Mouse (Mus musculus) MEL (cell line): ENCODE measurements around the gene Ccdc170. TPM values are rescaled to one million over a fixed set of nuclear protein-coding genes. Genes with fewer than 3 reads are reported as not detected.

ENCODE experiments used
- DNase-seq: peaks from one replicate; pipeline ENCODE4 v3.0.0; 2011; ENCODE audit warnings: low read depth, low spot score
- H3K27ac ChIP-seq: 2 replicates; pipeline ENCODE4 v1.5.1; 2012; ENCODE audit warnings: low read depth, mild to moderate bottlenecking, control low read depth, low read length, moderate library complexity; ENCODE audit not compliant: control insufficient read depth
- H3K27me3 ChIP-seq, 2 experiments: fragments of 150-350 bp in 1 of 2; sonication (generic) in 1 of 2; 2 replicates each; pipeline ENCODE4 v1.6.1; 2012; ENCODE audit warnings: low read length in 2 of 2, mild to moderate bottlenecking in 2 of 2, improper control_type of control experiment in 1 of 2, moderate library complexity in 1 of 2; ENCODE audit not compliant: insufficient read depth in 2 of 2, control insufficient read depth in 1 of 2
- H3K36me3 ChIP-seq, 2 experiments: 2 replicates each; pipeline ENCODE4 v1.6.1; 2012 to 2014; ENCODE audit warnings: low read length in 2 of 2, improper control_type of control experiment in 1 of 2, inconsistent platforms in 1 of 2, mild to moderate bottlenecking in 1 of 2; ENCODE audit not compliant: insufficient read depth in 2 of 2, control insufficient read depth in 1 of 2
- H3K4me1 ChIP-seq, 2 experiments: fragments of 150-350 bp in 1 of 2; sonication (generic) in 1 of 2; 2 replicates each; pipeline ENCODE4 v1.6.1; 2012; ENCODE audit warnings: low read length in 2 of 2, improper control_type of control experiment in 1 of 2, mild to moderate bottlenecking in 1 of 2; ENCODE audit not compliant: insufficient read depth in 2 of 2, control insufficient read depth in 1 of 2
- H3K4me3 ChIP-seq, 2 experiments: fragments of 150-350 bp in 1 of 2; sonication (generic) in 1 of 2; 2 replicates each; pipeline ENCODE4 v1.5.1; 2012; ENCODE audit warnings: low read depth in 2 of 2, low read length in 2 of 2, mild to moderate bottlenecking in 2 of 2, moderate library complexity in 2 of 2, control low read depth in 1 of 2, improper control_type of control experiment in 1 of 2; ENCODE audit not compliant: control insufficient read depth in 1 of 2, insufficient read depth in 1 of 2
- H3K79me2 ChIP-seq: 2 replicates; pipeline ENCODE4 v1.6.1; 2012; ENCODE audit warnings: mild to moderate bottlenecking, low read length, moderate library complexity; ENCODE audit not compliant: control insufficient read depth, poor library complexity, insufficient read depth
- H3K9ac ChIP-seq: 2 replicates; pipeline ENCODE4 v1.6.1; 2012; ENCODE audit warnings: low read depth, mild to moderate bottlenecking, control low read depth, low read length, moderate library complexity; ENCODE audit not compliant: control insufficient read depth, poor library complexity, severe bottlenecking
- H3K9me3 ChIP-seq: fragments of 150-350 bp; sonication (generic); replicated peaks from 2 replicates; pipeline ENCODE4 v1.6.1; 2012; ENCODE audit warnings: mild to moderate bottlenecking, low read length, improper control_type of control experiment, moderate library complexity; ENCODE audit not compliant: insufficient read depth
- CHD1 ChIP-seq: IDR thresholded peaks from 2 replicates; pipeline ENCODE4 v1.6.1; 2012; ENCODE audit warnings: low read depth, mild to moderate bottlenecking, inconsistent platforms, low read length, improper control_type of control experiment
- E2F4 ChIP-seq: IDR thresholded peaks from 2 replicates; pipeline ENCODE4 v1.6.1; 2011; ENCODE audit warnings: low read depth, low read length, improper control_type of control experiment, borderline replicate concordance
- EP300 ChIP-seq, 2 experiments: IDR thresholded peaks; 2 replicates each; pipeline ENCODE4 v1.6.1; 2011; ENCODE audit warnings: improper control_type of control experiment in 2 of 2, low read length in 2 of 2, low read depth in 1 of 2, mild to moderate bottlenecking in 1 of 2
- GABPA ChIP-seq: IDR thresholded peaks from 2 replicates; pipeline ENCODE4 v1.6.1; 2012; ENCODE audit warnings: low read depth, mild to moderate bottlenecking, inconsistent platforms, low read length, improper control_type of control experiment, moderate library complexity
- MAZ ChIP-seq: IDR thresholded peaks from 2 replicates; pipeline ENCODE4 v1.6.1; 2012; ENCODE audit warnings: low read depth, mild to moderate bottlenecking, inconsistent platforms, low read length, improper control_type of control experiment
- MEF2A ChIP-seq: IDR thresholded peaks from 2 replicates; pipeline ENCODE4 v1.6.1; 2014; ENCODE audit warnings: low read depth, mild to moderate bottlenecking, inconsistent platforms, low read length, improper control_type of control experiment; ENCODE audit not compliant: poor library complexity, insufficient replicate concordance, severe bottlenecking; ENCODE audit errors: extremely low read depth
- NELFE ChIP-seq: IDR thresholded peaks from 2 replicates; pipeline ENCODE4 v1.6.1; 2011; ENCODE audit warnings: low read depth, low read length, improper control_type of control experiment
- POLR2A ChIP-seq, 2 experiments: IDR thresholded peaks; 2 replicates each; pipeline ENCODE4 v1.6.1; 2011 to 2012; ENCODE audit warnings: low read length in 2 of 2, mild to moderate bottlenecking in 2 of 2, control low read depth in 1 of 2, improper control_type of control experiment in 1 of 2, low read depth in 1 of 2, moderate library complexity in 1 of 2; ENCODE audit not compliant: control insufficient read depth in 1 of 2, insufficient read depth in 1 of 2, poor library complexity in 1 of 2
- RAD21 ChIP-seq: IDR thresholded peaks from 2 replicates; pipeline ENCODE4 v1.6.1; 2011; ENCODE audit warnings: mild to moderate bottlenecking, low read depth, low read length, improper control_type of control experiment
- SIN3A ChIP-seq: IDR thresholded peaks from 2 replicates; pipeline ENCODE4 v1.6.1; 2012; ENCODE audit warnings: low read length, improper control_type of control experiment, inconsistent platforms
- TBP ChIP-seq: IDR thresholded peaks from 2 replicates; pipeline ENCODE4 v1.8.0; 2011; ENCODE audit warnings: low read depth, low read length, improper control_type of control experiment
- UBTF ChIP-seq: IDR thresholded peaks from 2 replicates; pipeline ENCODE4 v1.6.1; 2012; ENCODE audit warnings: low read depth, mild to moderate bottlenecking, inconsistent platforms, low read length, improper control_type of control experiment, moderate library complexity, borderline replicate concordance; ENCODE audit not compliant: insufficient read depth
- USF2 ChIP-seq, 2 experiments: IDR thresholded peaks; 2 replicates each; pipeline ENCODE4 v1.6.1; 2011 to 2012; ENCODE audit warnings: improper control_type of control experiment in 2 of 2, low read length in 2 of 2, borderline replicate concordance in 1 of 2, inconsistent platforms in 1 of 2, low read depth in 1 of 2, mild to moderate bottlenecking in 1 of 2; ENCODE audit not compliant: insufficient read depth in 1 of 2
- ZC3H11A ChIP-seq: IDR thresholded peaks from 2 replicates; pipeline ENCODE4 v1.6.1; 2012; ENCODE audit warnings: low read depth, mild to moderate bottlenecking, inconsistent platforms, low read length, improper control_type of control experiment
- ZNF384 ChIP-seq: IDR thresholded peaks from 2 replicates; pipeline ENCODE4 v1.6.1; 2012; ENCODE audit warnings: low read depth, mild to moderate bottlenecking, inconsistent platforms, low read length, improper control_type of control experiment
- polyA plus RNA-seq, 2 experiments: library from polyadenylated mRNA; stranded (reverse) in 1 of 2; unstranded in 1 of 2; fragments of >175 nt in 1 of 2; fragments of >200 nt in 1 of 2; gene quantifications; 2 replicates each; pipeline versions ENCODE4 v1.2.1 to v1.2.4; 2012; ENCODE audit warnings: low replicate concordance in 2 of 2, low read depth in 1 of 2; ENCODE audit not compliant: insufficient read length in 2 of 2, insufficient read depth in 1 of 2, missing spikeins in 1 of 2
- total RNA-seq: library from RNA; depleted of rRNA; stranded (reverse); fragments of 300-350 nt; gene quantifications from 2 replicates; pipeline ENCODE4 v1.2.3, GENCODE M21; 2012

The Ccdc170 gene
- total and polyA plus RNA-seq, 3 experiments, result not detected

DNA sequence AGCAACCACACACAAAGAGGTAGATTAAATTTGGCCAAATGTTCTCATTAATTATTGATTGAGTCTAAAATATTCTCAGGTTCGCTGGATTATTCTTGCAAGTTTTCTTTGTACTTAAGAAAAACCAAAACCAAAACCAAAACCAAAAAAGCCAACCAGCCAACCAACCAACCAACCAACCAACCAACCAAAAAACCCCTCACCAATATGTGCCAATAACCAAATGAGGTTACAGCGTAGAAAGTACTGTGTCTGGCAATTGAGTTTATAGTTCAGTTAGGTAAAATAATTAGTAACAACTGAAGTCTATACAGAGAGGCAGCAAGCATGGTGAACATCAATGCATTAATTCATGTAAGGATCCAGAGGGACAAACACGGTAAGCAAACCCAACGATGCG is 7.6 kb downstream of the Ccdc170 start:
- H3K27ac ChIP-seq, result no peak overlapping the region
- no peaks in the 10 kb centered on the region for H3K27me3 ChIP-seq
- H3K4me1 ChIP-seq, result peaks cover 6 to 21% of the 10 kb centered on the region in 2 experiments
- no peaks in the 10 kb centered on the region for H3K9me3 ChIP-seq
- H3K4me3 ChIP-seq, result 0 out of 4 replicates have a peak overlapping the region, but pooled peaks of 1 of the 2 experiments have one; percentile 34
- H3K36me3 ChIP-seq, result peaks cover 0 to 17% of the 10 kb centered on the region in 2 experiments; a peak in 2 of 4 replicates
- H3K79me2 ChIP-seq, result no peaks in the 10 kb centered on the region
- no peak for TF ChIP-seq E2F4
- no peak for TF ChIP-seq POLR2A (IDR thresholded peaks at IDR 0.05; ENCODE audit: control insufficient read depth in 1 of 2, insufficient read depth in 1 of 2, low read depth in 1 of 2, low read length in 2 of 2, poor library complexity in 1 of 2)
- TF ChIP-seq RAD21, result no peak
- no peak for TF ChIP-seq ZC3H11A
- no peak for TF ChIP-seq NELFE
- TF ChIP-seq TBP, result no peak
- no peak for TF ChIP-seq MAZ
- no peak for TF ChIP-seq UBTF
- TF ChIP-seq CHD1, result no peak
- no peak for TF ChIP-seq EP300 (IDR thresholded peaks at IDR 0.05; ENCODE audit: low read depth in 1 of 2, low read length in 2 of 2)
- no peak for TF ChIP-seq USF2 (IDR thresholded peaks at IDR 0.05; ENCODE audit: borderline replicate concordance in 1 of 2, insufficient read depth in 1 of 2, low read depth in 1 of 2, low read length in 2 of 2)
- no peak for TF ChIP-seq GABPA
- no peak for TF ChIP-seq SIN3A
- no peak for TF ChIP-seq MEF2A
- TF ChIP-seq, all 39 proteins: peak for 0
- H3K9ac ChIP-seq, result no peak overlapping the region
- no peak for DNase-seq

DNA sequence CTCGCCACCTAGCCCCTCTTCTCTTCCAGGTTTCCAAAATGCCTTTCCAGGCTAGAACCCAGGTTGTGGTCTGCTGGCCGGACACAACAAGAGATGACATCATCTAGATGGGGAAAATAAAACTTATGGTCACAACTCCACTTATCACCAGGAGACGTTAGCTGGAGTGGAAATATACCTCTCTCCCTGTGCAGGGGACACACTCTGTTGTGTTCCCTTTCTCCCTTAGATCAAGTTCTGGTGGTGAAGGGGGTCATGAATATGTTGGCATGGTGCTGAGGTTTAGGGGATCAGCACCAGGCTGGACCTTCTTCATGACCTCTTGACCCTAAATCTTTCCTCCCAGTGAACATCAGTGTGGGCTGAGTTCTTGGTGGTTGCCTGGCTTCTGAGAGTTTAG is 9.0 kb downstream of the Ccdc170 start:
- DNase-seq, result peak; percentile 32
- TF ChIP-seq NELFE, result no peak
- TF ChIP-seq SIN3A, result 0 out of 2 replicates have a peak, but pooled peaks have one; percentile 14
- no peak overlapping the region for H3K4me3 ChIP-seq
- peaks cover 6 to 15% of the 10 kb centered on the region in 2 experiments for H3K4me1 ChIP-seq
- H3K9me3 ChIP-seq, result no peaks in the 10 kb centered on the region
- H3K79me2 ChIP-seq, result no peaks in the 10 kb centered on the region
- H3K27ac ChIP-seq, result no peak overlapping the region; the same call in 1 of the 2 replicates
- H3K27me3 ChIP-seq, result no peaks in the 10 kb centered on the region
- H3K36me3 ChIP-seq, result peaks cover 0 to 13% of the 10 kb centered on the region in 2 experiments; a peak in 2 of 4 replicates
- peak overlapping the region; percentile 41 for H3K9ac ChIP-seq

DNA sequence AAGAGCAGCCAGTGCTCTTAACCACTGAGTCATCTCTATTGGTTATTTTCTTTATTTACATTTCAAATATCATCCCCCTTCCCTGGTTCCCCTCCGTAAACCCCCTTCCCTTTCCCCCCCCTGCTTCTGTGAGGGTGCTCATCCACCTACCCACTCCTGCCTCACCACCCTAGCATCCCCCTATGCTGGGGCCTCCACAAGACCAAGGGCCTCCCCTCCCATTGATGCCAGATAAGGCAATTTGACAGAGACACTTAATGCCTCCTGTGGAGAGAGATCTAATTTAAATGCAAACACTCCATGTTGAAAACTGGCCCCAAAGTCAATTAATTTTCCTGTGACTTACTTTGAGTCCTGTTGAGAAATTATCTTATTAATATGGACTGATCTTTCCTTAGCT is 9.7 kb downstream of the Ccdc170 start:
- no peaks in the 10 kb centered on the region for H3K27me3 ChIP-seq
- H3K4me1 ChIP-seq, result peaks cover 6 to 15% of the 10 kb centered on the region in 2 experiments
- no peak overlapping the region for H3K27ac ChIP-seq
- no peak for DNase-seq
- no peak for TF ChIP-seq ZNF384
- no peak overlapping the region for H3K9ac ChIP-seq
- H3K36me3 ChIP-seq, result peaks cover 0 to 13% of the 10 kb centered on the region in 2 experiments; a peak in 2 of 4 replicates
- H3K9me3 ChIP-seq, result no peaks in the 10 kb centered on the region
- H3K79me2 ChIP-seq, result no peaks in the 10 kb centered on the region
- H3K4me3 ChIP-seq, result no peak overlapping the region
